Mouse (Mus musculus) E14TG2a.4 (cell line): ENCODE measurements at regions not wholly inside any gene's neighbourhood (a gene's known extent, or its start where the extent isn't known, plus 50 kb on each side); places are given as distances from the start of the nearest gene placed in this dataset.

ENCODE experiments used
- CTCF ChIP-seq: conservative IDR thresholded peaks from 2 replicates; pipeline ENCODE4 v1.5.1; 2014; ENCODE audit warnings: low read length
- NANOG ChIP-seq: IDR thresholded peaks from 2 replicates; pipeline ENCODE4 v1.6.1; 2014; ENCODE audit warnings: borderline replicate concordance, low read length, mixed read lengths
- POU5F1 ChIP-seq: IDR thresholded peaks from 2 replicates; pipeline ENCODE4 v1.6.1; 2014; ENCODE audit warnings: low read length, borderline replicate concordance

GRCm38 (mm10) chr10:126806881-126807280 lies 94.3 kb downstream of the Atp23 start:
- TF ChIP-seq CTCF (peak; percentile 22), POU5F1 (no peak), NANOG (no peak)
